Mouse (Mus musculus) frontal cortex, postnatal 36 days (tissue): Measurements from ENCODE around the gene Traf3ip3.

Source experiments
- DNase-seq, 2 experiments: peaks; one replicate each; pipeline ENCODE4 v3.0.0; 2022; ENCODE audit warnings: low spot score in 2 of 2

Gene Traf3ip3

GRCm38 (mm10) chr1:193201383-193201778 is at the start of gene Traf3ip3:
Gene Traf3ip3 (minus strand): TSS chr1:193201703.
- no peak for DNase-seq

DNA sequence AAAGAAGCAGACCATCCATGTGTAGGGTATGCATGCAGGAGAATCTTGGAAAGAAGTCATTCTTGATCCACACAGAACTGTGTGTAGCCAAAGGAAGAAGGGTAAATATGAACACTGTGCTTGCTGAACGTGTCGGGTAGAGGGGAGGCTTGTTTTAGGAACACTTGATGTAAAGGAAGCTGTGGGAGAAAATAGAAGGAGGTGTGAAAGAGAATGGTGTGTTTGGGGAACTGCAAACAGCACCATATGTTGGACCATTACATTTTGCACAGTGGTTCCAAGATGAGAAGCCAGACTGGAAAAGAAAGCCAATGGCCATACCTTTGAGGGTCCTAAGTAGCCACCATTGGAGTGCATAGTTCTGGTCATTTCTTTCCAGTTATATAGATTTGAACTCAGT is 48.5 kb upstream of the Traf3ip3 start:
- DNase-seq = peak in 1 of 2 experiments; percentile 53

- no peak for DNase-seq
These were observed 42.7 kb upstream of the Traf3ip3 start for GRCm38 (mm10) chr1:193244235-193244634.

DNA sequence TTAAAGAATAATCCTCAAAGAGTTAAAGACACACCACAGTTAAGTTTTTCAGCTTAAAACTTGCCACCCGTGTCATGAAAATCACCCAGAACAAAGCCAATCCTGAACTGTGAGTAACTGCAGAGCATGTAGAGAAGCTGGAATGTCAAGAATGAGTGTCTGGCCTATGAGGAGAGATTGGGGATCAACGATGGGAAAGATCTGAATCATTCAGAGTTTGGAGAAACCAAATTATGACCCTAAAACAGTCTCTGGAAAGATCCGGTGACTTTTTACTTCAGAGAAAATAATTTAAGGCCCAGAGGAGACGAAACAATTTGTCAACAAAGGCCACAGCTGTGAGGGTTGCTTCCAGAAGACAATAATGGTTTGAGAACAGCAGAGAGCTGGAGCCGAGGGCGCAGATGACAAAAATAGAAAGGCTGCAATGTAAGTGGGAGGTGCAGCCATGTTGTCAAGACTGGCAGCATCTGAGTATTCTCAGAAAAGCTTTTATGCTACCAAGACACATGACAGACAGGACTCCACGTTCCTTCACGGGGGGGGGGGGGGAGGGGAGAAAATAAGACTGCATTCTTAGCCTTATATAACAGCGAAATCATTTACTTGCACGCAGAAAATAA is 42.2 kb upstream of the Traf3ip3 start:
- no peak for DNase-seq

GRCm38 (mm10) chr1:193242863-193243262 is 41.4 kb upstream of the Traf3ip3 start:
- DNase-seq = no peak

GRCm38 (mm10) chr1:193242238-193242637 is 40.7 kb upstream of the Traf3ip3 start:
- peak; percentile 82 to 95 for DNase-seq

GRCm38 (mm10) chr1:193241436-193241835 is 39.9 kb upstream of the Traf3ip3 start:
- no peak for DNase-seq

GRCm38 (mm10) chr1:193238426-193238825 is 36.9 kb upstream of the Traf3ip3 start:
- DNase-seq = no peak

DNA sequence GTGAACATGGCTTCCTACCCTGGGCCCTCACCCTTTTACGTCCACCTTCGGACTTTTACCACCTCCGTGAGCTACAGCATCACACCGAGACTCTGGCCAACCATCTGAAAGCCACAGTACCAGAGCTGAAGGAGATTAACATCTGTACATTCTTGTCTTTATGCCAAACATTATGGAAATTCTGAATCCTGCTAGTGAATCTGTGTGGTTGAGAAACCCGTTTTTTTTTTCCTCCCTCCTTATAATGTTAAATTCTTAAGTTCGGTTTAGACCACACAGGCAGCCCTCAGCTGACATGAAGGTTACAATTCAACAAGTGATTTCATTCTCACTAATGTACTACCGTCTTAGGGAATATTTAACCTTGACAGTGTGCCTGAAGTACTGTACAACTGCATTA is 33.4 kb upstream of the Traf3ip3 start:
- no peak for DNase-seq

DNA sequence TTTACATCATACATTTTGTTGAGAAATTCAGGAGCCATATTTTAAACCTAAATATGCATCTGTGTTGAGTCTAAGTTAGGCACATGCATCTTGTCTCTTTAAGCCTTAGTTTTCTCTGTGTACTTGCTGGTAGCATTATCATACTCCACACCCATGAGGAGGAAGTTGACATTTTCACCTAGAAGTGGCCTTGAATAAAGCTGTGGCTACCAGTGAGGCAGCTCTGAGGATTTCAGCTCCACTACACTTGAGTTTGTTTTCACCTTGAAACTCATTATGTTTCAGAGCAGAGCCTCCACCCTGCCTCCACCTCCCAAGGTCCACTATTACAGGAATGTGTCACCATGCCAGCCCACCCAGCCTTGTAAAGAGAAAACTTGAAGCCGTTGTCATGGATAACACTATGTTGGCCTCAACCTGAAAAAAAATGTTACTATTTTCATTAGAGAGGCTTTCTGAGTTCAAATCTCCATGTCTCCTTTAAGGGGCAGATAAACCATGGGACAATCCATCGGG is 32.7 kb upstream of the Traf3ip3 start:
- DNase-seq = no peak

- DNase-seq = no peak
These were observed 31.2 kb upstream of the Traf3ip3 start for GRCm38 (mm10) chr1:193232732-193233131.

DNA sequence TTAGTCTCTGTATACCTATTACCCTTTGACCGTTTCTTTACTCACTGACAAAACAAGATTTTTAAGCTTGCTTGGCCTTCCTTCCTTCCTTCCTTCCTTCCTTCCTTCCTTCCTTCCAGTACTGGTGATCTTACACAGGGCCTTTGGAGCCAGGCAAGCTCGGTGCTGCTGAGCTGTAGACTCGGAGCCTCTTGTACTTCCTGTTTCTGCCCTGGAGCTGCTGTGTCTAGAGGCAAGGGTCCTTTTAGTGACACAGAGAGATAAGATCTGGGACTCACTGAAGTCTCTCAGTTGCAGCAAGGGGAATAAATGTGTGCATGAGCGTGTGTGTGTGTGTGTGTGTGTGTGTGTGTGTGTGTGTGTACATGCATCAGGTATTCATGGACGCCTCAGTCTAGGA is 29.4 kb upstream of the Traf3ip3 start:
- DNase-seq = no peak

DNA sequence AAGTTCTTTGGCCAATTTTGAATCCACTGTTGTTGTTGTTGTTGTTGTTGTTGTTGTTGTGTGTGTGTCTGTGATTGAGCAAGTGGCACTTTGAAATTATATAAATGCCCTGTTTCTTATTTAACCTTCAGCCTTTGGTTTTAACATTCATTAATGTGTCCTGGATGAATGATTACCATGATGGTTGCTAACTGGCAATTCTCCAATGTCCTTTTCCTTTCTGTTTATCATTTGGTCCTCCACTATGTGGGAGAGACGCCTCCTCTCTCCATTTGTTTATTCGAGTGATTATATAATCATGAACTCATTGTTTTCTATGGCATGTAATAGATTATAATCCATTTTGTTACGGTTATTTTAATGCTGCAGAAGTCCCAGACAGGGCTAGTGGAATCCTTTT is 29.0 kb upstream of the Traf3ip3 start:
- no peak for DNase-seq

DNA sequence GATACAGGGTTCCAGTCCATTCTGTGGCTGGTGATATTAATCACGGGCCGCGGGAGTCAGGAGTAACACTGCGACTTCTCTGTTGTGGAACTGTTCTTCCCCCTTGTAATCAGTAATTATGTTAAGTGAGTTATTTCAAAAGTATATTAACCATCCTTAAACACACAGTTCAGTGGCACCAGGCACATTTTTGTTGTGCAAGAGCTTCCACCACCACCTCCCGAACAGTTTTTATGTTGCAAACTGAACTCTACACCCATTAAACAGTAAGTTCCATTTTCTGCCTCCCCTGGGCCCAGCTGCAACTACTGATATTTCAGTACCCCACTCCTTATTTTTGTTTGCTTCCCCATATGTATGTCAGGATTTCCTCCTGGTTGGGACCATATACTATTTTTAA is 28.1 kb upstream of the Traf3ip3 start:
- no peak for DNase-seq

GRCm38 (mm10) chr1:193227537-193227936 is 26.0 kb upstream of the Traf3ip3 start:
- no peak for DNase-seq

DNA sequence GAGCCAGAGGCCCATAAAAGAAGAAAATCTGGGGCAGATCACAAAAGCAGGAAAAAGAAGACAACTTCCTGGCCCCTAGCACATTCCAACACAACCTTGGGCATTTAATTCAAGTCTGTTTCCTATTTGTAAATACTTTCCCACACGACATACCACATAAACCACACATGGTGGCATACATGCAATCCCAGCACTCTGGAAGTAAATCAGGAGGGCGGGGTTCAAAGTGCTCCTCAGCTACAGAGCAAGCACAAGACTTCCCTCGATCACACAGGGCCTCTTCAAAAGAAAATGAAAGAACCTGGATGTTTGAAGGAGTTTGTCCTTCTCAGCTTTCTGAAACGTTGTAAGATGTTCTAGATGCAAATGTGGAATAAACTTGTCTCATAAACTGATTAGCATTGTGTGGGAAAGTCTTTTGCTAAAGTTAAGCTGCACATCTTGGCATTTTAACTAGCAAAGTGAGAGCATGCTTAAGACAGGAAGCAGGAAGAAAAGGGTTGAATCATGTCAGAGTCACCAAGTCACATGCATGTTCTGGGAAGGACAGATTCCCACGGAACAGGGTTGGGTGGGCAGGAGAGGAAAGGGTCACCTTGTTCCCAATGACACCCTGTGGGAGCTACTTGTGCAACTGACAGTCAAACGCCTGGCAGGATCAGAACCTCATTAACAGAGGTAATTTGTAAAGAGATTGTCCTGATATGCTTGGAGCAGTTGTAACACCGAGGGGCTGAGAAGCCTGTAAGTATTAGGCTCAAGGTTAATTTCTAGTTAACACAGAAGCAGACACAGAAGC is 25.4 kb upstream of the Traf3ip3 start:
- peak in 1 of 2 experiments; percentile 21 for DNase-seq

- DNase-seq = no peak
These were observed 24.6 kb upstream of the Traf3ip3 start for GRCm38 (mm10) chr1:193226114-193226513.

GRCm38 (mm10) chr1:193225531-193225930 is 24.0 kb upstream of the Traf3ip3 start:
- no peak for DNase-seq

DNA sequence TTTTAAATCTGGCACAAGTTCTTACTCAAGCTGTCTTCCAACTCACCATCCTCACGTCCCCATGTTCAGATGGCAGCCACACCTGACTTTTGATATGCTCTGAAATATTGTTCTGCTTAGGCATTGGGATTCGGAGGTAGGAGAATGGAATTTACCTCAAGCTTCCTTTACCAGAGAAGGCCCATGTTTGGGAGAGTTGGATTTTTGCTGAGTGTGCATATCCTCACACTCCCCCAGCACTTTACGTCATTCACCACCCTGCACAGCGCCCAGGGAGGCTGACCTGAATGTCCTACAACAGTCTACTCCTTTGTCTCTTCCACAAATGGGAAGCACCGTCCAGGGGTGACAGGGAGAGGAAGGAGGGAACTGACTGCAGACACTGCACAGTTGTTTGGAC is 18.9 kb upstream of the Traf3ip3 start:
- no peak for DNase-seq

GRCm38 (mm10) chr1:193216000-193216399 is 14.5 kb upstream of the Traf3ip3 start:
- DNase-seq = no peak

- no peak for DNase-seq
These were observed 12.6 kb upstream of the Traf3ip3 start for GRCm38 (mm10) chr1:193214053-193214452.

- DNase-seq = no peak
These were observed 9.9 kb upstream of the Traf3ip3 start for GRCm38 (mm10) chr1:193211371-193211770.

DNA sequence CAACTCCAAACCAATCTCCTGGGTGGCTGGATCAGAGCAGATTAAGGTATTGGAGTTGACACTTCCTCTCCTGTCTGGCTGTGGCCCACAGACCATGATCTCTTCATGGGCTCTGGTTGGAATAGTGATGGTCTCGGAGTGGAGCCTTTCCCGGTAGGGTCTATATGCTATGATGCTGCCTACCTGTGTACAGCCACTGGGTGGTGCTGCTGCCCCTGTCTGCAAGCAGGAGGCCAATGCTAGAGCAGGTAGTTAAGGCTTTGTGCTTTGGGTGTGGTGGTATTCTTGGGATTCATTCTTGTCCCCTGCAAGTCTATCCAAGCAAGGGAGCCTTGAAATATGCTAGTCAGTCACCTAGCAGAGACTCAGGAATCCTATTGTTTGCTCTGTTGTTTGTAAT is 6.7 kb upstream of the Traf3ip3 start:
- peak; percentile 26 to 62 for DNase-seq
